Comparison of ENCODE assay signal across 30 mouse cellular contexts in the genomic region with DNA sequence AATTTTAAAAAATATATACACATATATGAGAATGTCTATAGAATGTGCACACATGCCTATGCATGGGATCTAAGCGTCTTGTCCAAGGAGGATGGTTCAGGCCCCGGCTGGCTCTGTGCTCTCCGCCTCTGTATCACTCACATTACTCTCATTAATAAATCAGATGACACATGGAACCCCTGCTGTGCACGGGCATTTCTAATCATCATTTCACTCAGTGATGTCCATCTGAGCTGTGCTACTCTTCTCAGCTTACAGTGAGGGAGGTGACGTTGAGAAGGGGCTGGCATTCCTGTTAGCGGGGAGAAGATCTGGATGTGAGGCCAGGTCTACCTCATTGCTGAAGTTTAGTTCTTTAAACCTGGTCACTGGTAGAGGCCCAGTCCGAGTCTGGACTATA.
"Had no signal": no experiment of that assay in that cellular context is flagged by ENCODE, and none has a peak within 500 bp of the region (broad histone marks: within the 10 kb centered on the region; RNA-seq: fewer than 3 reads in every experiment).

No protein-coding gene starts in this region.

- H3K36me3 ChIP-seq: heart, embryonic 10.5 days; heart, embryonic 12.5 days; heart, embryonic 13.5 days; heart, embryonic 15.5 days; hindbrain, embryonic 10.5 days; hindbrain, embryonic 12.5 days; hindbrain, embryonic 13.5 days; hindbrain, embryonic 15.5 days; intestine, embryonic 15.5 days; kidney, embryonic 15.5 days had no signal

- DNase-seq: heart, postnatal 10 days; heart, postnatal 14 days; heart, postnatal 36 days; heart, postnatal 4 days; kidney, adult 11 months; kidney, adult 18-20 months; kidney, adult 2 months; kidney, adult 8-10 months; kidney, adult 9 months; kidney, postnatal 10 days; kidney, postnatal 14 days; kidney, postnatal 25 days; kidney, postnatal 36 days; kidney, postnatal 4 days; layer of hippocampus, adult 9-11 months; layer of hippocampus, postnatal 36 days had no signal

- H3K27me3 ChIP-seq: heart, embryonic 12.5 days; heart, embryonic 15.5 days; hindbrain, embryonic 12.5 days; hindbrain, embryonic 13.5 days; hindbrain, embryonic 15.5 days; intestine, embryonic 15.5 days; kidney, embryonic 15.5 days had no signal

- H3K9me3 ChIP-seq: heart, embryonic 10.5 days; heart, embryonic 12.5 days; heart, embryonic 13.5 days; heart, embryonic 15.5 days; hindbrain, embryonic 10.5 days; hindbrain, embryonic 12.5 days; hindbrain, embryonic 13.5 days; hindbrain, embryonic 15.5 days; intestine, embryonic 15.5 days; kidney, embryonic 15.5 days had no signal

- H3K27ac ChIP-seq: heart, embryonic 10.5 days; heart, embryonic 13.5 days; heart, embryonic 15.5 days; hindbrain, embryonic 10.5 days; hindbrain, embryonic 12.5 days; hindbrain, embryonic 13.5 days; hindbrain, embryonic 14.5 days; hindbrain, embryonic 15.5 days; hindbrain, postnatal 0 days; intestine, embryonic 15.5 days; kidney, embryonic 15.5 days; kidney, postnatal 0 days; layer of hippocampus, adult 2 months had no signal

- H3K4me3 ChIP-seq: heart, embryonic 10.5 days; heart, embryonic 12.5 days; heart, embryonic 13.5 days; heart, embryonic 15.5 days; hindbrain, embryonic 10.5 days; hindbrain, embryonic 12.5 days; hindbrain, embryonic 13.5 days; hindbrain, embryonic 15.5 days; intestine, embryonic 15.5 days; kidney, embryonic 15.5 days; layer of hippocampus, adult 2 months had no signal
